Mouse (Mus musculus) cerebellum, adult 18-20 months (tissue): ENCODE results near the gene Klk4.

Source experiments
- DNase-seq, 2 experiments: peaks; one replicate each; pipeline ENCODE4 v3.0.0; 2021

Gene Klk4

GRCm38 (mm10) chr7:43920582-43920981 lies 39.6 kb downstream of the Klk4 start:
- no peak for DNase-seq

- no peak for DNase-seq
Measured at GRCm38 (mm10) chr7:43921087-43921486, 40.1 kb downstream of the Klk4 start.

GRCm38 (mm10) chr7:43921941-43922340 lies 41.0 kb downstream of the Klk4 start:
- DNase-seq = no peak

GRCm38 (mm10) chr7:43925985-43926384 lies 45.0 kb downstream of the Klk4 start:
- no peak for DNase-seq

GRCm38 (mm10) chr7:43928521-43928920 lies 47.6 kb downstream of the Klk4 start:
- DNase-seq = peak in 1 of 2 experiments; percentile 9

- DNase-seq = no peak
Measured at GRCm38 (mm10) chr7:43932337-43932736, 51.4 kb downstream of the Klk4 start.

GRCm38 (mm10) chr7:43933440-43933839 lies 52.5 kb downstream of the Klk4 start, which contains the start of gene Klk15:
Gene Klk15 (plus strand): TSS chr7:43933740.
- DNase-seq = no peak

- no peak for DNase-seq
Measured at GRCm38 (mm10) chr7:43934747-43935146, 53.8 kb downstream of the Klk4 start.
